Mouse (Mus musculus): ENCODE results near the gene Casp8ap2. TPM values are rescaled to one million over a fixed set of nuclear protein-coding genes. Genes with fewer than 3 reads are reported as not detected.

The Casp8ap2 gene
- polyA plus RNA-seq, 1 experiment = 1.7 TPM

GRCm38 (mm10) chr4:32682471-32682870, 67.2 kb downstream of the Casp8ap2 start:
- 93% methylated on average over 4 of the region's 4 CpGs for WGBS
- Histone ChIP-seq H3K36me3 (ENCODE audit: control insufficient read depth, insufficient read depth, low read length) (peaks cover 17% of the 10 kb centered on the region), H3K27ac (ENCODE audit: insufficient read depth, low read length) (no peak overlapping the region), H3K4me3 (ENCODE audit: extremely low read depth, insufficient read depth, insufficient read length) (no peak overlapping the region), H3K27me3 (ENCODE audit: control insufficient read depth, insufficient read depth, low read length) (no peaks in the 10 kb centered on the region), H3K4me1 (ENCODE audit: control insufficient read depth, insufficient read depth, insufficient read length) (no peaks in the 10 kb centered on the region)
- TF ChIP-seq CTCF (IDR thresholded peaks at IDR 0.05; ENCODE audit: extremely low read depth, insufficient read depth, insufficient read length, insufficient replicate concordance) (no peak), POLR2A (IDR thresholded peaks at IDR 0.05; ENCODE audit: low read depth, low read length) (no peak)
- DNase-seq (ENCODE audit: low read depth in 1 of 2, low spot score in 2 of 2) = no peak

GRCm38 (mm10) chr4:32683061-32683582, 67.9 kb downstream of the Casp8ap2 start:
- H3K36me3 ChIP-seq (ENCODE audit: control insufficient read depth, insufficient read depth, low read length) = peaks cover 19% of the 10 kb centered on the region
- 93% methylated on average over 6 of the region's 6 CpGs for WGBS

More at GRCm38 (mm10) chr4:32683061-32683582, 67.9 kb downstream of the Casp8ap2 start:
- no peak for TF ChIP-seq POLR2A (IDR thresholded peaks at IDR 0.05; ENCODE audit: low read depth, low read length)
- no peak for TF ChIP-seq CTCF (IDR thresholded peaks at IDR 0.05; ENCODE audit: extremely low read depth, insufficient read depth, insufficient read length, insufficient replicate concordance)
- no peak for DNase-seq (ENCODE audit: low read depth in 1 of 2, low spot score in 2 of 2)
- H3K4me1 ChIP-seq (ENCODE audit: control insufficient read depth, insufficient read depth, insufficient read length) = no peaks in the 10 kb centered on the region
- no peak overlapping the region for H3K4me3 ChIP-seq (ENCODE audit: extremely low read depth, insufficient read depth, insufficient read length)
- H3K27me3 ChIP-seq (ENCODE audit: control insufficient read depth, insufficient read depth, low read length) = no peaks in the 10 kb centered on the region
- no peak overlapping the region for H3K27ac ChIP-seq (ENCODE audit: insufficient read depth, low read length)

Other genes starting within 250 kb of the Casp8ap2 start
- gene Gja10, start 12.7 kb upstream of the Casp8ap2 start, polyA plus RNA-seq (2012; rRNA removed) = 0.05 and 0.06 TPM in 2 replicates
- gene Mdn1, start 41.7 kb downstream of the Casp8ap2 start, polyA plus RNA-seq (2012; rRNA removed) = 8.9 and 13.6 TPM in 2 replicates
- 4.3 and 5.4 TPM in 2 replicates for gene Lyrm2, start 184.8 kb downstream of the Casp8ap2 start, polyA plus RNA-seq (2012; rRNA removed)

Data from spleen, adult 2 months (tissue).